Mouse (Mus musculus): ENCODE data around the gene Tmem213.
A peak's percentile ranks its signal among the peaks of the same experiment; 100 is the strongest.

Gene Tmem213

DNA sequence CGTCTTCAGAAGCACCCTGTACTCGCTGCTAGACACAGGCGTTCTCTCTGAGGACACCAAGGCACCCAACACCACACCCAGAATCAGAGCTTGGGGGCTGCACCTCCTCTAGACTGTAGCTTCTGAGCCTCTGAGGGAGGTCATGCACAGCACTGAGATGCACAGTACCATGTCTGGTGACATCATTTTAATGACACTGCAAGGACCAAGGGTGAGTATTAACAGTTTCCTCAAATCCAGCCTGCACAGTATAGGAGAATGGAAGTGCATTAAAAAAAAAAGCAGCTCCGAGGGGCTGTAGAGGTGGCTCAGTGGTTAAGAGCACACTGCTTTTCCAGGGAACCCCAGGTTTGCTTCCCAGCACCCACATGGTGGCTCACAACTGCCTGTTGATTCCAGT, 50.5 kb downstream of the Tmem213 start:
- no peak for DNase-seq

DNA sequence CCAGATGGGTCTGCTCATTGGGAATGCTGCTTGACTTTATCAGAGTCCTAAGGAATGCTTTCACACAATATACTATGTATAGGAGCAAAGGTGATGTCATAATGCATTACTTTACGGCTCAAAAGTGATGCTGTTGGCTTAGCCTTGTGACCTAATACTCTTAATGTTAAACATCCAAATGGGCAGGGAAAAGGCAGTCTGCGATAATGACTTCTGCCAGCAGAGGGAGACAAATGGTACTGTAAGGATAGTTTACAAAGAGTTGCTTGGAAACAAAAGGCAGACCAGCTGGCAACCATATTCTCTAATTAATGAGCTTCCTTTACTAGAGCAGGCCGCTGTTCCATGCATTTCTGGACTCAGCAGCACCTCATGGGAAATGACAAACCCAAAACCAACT, 51.0 kb downstream of the Tmem213 start:
- DNase-seq, result peak; percentile 94

DNA sequence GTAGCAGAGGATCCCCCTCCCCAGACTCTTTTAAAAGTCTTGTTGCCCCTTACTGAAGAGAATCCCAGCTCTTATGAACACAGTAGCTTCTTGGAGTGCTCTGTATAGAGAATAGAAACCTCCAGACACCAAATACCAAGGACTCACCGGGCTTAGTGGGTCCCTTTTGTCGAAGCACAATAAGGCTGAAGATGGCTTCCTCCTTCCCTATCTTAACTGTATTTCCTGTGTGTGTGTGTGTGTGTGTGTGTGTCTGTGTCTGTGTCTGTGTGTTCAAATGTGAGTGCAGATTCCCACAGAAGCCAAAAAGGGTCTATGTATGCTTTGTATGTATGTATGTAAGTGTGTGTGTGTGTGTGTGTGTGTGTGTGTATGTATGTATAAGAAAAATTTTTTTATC, 51.5 kb downstream of the Tmem213 start:
- no peak for DNase-seq

DNA sequence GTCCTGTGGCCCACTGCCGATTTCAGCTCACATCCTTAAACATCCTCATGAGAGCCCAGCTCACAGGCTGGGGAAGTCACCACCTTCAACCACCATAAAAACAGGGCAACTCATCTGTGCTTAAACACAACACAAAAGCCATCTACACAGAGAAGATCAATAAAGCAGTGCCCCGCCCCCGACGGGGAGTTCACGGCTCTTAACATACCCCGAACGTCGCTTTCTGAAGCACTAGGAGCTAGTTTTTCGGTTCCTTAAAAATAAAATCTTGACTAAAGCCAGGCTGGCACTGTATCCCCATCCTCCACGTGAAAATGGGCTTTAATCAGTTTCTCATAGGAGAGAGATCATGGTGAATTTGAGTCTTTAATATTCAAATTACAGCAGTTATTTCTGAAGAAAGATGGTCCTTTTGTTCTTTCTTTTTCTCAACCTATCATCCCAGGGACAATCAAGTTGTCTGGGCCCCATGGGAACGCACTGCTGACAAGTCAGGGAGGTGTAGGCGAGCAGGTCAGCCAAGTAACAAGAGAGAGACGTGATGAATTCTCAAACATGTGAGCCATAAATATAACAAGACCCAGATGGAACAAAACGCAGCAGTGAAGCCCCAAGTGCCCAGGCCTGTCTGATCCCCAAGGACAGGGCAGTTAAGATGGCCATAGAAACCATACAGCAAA, 53.9 kb downstream of the Tmem213 start:
- no peak for DNase-seq

DNA sequence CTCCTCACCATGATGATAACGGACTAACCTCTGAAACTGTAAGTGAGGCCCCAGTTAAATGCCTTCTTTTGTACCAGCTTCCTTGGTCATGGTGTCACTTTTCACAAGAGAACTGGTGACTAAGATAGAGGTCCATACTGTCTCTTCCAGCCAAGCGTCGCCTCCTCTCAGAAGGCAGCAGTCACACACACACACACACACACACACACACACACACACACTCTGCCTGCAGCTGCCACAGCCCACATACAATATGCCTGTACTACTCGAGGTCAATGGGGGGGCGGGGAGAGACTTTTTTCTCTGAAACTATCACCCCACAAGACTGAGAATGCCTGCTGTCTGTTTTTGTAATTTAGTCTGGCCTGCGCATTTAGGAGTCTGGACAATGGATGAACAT, 55.6 kb downstream of the Tmem213 start:
- DNase-seq, result no peak

DNA sequence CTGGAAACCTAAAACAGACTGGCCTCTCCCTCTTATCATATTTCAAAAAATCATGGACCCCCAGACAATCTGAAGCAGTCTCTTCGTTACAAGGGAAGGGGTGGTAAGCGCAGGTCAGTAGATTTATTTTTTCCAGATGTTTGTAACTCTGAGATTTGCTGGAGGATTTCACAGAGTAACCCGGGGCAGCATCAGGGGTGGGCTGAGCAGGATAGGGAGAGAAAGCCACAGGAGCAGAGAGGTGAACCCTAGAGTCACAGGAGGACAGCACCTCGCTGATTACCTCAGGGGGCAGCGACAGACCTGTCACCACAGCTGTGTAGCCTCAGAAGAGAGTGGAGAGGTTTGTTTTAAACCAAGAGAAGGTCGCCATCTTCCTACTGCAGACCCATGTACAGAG, 56.3 kb downstream of the Tmem213 start:
- no peak for DNase-seq
